Mouse (Mus musculus) kidney, adult 18-20 months (tissue): ENCODE results near the gene Gbp7.
"Not testable (repeated sequence)": the region's sequence is repeated elsewhere in the genome, so short reads cannot be mapped to it uniquely, and the experiment has no call there.

ENCODE experiments used
- DNase-seq: peaks from one replicate; pipeline ENCODE4 v3.0.0; 2021

Gene Gbp7

DNA sequence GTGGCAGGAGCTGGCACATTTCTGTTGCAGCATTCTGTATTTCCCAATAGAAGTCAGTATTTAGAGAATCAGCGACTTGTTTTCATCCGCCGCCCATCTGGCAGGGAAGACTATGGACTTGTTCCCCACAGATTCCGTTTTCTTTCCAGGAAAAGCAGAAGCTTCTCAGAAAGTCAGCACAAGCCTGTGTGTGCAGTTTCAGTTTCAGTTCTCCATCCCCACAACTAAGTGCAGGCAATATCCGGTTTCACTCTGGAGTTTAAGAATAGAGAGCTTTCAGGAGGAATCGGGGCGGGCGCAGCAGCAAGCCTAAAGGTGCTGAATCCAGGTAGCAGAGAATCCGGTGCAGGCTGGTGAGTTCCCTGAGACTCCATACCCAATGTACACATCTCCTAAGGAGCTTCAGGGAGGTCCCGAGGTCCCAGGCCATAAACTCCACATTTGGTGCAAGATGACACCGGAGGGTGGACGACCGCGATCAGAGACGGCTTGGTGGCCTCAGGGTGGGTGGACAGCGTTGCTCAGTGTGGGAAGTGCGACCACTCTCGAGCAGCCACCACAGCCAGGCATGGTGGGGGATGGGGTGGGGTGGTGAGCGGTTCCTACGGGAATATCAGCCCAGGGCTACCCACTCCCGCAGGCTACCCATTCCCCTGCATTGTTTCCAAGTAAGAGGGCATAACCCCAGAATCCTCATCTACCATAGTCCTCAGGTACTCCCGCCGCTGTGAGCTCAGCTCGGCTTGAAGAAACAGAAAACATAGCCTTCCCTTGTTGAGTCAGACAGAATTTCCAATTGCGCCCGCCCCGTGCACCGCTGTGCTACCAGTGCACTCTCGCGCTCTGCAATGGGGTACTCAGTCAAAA lies at the start of gene Gbp7:
Gene Gbp7, plus strand, starts transcription at position 256 of the 867 bp plus-strand sequence.
- peak; percentile 63 for DNase-seq

DNA sequence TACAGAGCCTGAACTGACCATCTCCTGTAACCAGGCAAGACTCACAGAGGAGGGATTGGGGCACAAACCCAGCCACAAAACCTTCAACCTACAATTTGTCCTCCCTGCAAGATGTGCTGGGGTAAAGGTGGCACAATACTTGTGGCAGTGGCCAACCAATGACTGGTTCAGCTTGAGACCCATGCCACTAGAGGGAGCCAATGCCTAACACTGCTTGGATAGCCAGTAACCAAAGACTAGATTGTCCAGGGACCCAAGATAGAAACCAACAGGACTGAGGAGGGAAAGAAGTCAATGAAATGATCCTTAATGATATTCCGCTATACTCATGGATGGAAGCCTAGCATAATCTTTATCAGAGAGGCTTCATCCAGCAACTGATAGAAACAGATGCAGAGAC lies 39.7 kb upstream of the Gbp7 start:
- peak; percentile 72 for DNase-seq

DNA sequence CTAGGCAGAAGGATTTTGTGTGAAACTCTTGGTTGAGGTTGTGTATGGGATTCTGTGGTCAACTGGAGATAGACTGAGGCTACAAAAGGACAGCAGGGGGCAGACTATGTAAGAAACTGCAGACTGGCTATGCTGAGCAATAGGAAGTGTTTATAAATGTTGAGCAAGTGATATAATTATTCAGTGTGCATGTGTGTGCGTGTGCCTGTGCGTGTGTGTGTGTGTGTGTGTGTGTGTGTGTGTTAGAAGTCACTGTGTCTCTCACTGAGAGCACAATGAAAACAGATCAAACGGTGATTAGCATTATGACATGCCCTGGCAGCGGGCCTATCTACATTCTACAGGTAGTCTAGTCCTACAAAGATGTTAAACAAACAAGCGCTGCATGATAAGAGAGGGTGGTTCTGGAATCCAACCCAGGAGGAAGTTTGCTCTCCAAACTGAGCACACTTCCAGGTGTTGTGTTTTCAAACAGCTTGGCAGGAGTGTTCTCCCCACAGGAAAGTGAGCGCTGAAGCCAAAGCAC lies 36.5 kb upstream of the Gbp7 start, which contains the start of gene Gbp5:
Gene Gbp5, plus strand, starts transcription at position 443 of the 526 bp plus-strand sequence.
- peak; percentile 71 for DNase-seq

DNA sequence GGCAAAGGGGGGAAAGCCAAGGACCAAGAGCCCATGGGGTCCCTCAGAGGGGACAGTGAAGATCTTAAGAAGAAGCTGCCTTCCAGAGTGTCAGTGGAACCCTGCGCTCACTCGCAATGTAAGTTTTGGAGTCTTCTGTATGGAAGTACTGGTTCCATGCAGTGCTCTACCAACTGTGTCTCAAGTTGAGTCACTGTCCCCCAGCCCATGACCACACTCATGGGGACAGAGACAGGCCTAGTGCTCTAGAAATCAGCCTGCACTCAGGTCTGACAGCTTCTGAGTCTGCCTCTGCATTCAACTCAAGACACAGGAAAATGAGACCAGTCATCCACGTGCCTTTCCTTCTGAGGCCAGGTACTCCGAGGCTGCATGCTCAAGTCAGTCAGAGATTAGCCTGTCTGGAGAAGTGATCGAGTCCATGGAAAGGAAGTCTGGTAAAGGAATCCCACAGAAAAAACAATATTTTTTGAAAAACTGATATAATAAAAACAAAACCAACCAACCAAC lies 34.9 kb upstream of the Gbp7 start:
- DNase-seq: no peak

DNA sequence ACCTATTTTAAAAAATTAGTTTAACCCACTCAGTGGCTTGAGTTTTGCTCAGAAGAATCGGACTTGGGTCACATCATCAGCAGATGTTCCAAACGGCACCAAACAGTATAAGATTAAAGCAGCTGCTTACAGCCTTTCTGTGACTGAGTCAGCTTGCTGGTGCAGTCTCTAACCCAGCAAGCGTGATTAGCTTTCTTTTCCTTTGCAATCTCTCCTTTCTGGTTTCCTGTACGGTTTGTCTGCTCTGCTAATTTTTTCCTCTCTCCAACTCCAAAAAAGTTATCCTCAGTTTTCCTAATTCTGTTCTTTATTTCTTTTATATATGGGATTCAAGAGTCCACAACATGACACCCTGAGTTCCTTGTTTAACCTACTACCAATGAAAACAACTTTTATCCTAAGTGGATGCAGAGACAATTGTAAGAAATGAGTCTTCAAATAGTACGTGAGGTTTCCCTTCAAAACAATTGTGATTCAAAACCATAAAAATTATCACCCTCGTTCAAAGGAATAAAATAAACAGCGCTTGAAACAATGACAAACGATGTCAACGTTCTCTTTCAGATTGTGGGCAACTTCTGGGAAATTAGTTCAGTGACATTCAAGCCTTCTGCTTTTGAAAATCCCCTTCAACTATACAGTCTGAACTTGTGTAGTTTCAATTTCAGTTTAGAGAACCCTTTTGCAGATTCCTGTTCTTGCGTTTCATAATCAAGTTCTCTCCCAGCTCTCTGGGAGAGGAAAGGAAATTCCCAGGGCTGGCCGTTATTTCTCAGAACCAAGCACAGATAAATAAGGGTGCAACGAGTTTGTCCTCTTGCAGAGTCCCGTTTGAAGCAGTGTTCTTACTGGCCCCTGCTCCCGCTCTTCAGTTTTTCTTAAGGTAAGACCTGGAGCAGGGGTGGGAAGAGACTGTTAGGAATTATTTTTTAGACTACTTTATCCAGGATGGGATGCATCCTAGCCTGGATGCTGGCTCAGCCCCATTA lies 33.7 kb upstream of the Gbp7 start:
- peak; percentile 46 for DNase-seq

DNA sequence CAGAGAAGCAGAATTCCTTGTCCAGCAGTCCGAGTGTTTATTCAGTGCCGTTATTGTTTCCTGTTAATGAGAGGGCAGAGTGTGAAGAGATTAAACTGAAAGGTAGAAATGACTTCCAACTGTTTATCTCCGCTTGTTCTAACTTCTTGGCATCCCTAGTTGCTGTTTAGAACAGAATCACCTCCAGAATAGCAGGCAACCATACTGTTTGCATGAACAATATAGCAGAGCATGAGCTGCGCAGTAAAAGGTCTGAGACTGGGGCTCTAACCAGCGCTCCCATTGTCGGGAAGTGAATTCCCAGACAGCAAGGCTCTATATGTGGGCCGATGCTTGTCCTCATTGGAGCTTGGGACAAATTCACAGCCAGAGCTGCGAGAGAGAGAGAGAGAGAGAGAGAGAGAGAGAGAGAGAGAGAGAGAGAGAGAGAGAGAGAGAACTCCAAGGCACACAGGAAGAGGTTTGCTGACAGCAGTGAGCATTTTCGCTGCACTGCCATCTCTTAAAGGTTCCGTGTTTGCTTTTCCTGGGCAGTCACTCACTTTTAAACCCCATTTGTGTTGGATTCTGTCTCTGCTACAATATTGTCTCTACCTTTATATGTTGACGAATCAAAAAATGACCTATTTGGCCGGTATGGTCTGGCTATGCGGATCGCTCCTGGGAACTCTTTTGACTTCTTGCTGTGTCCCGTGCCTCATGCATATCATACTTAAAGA lies 32.9 kb upstream of the Gbp7 start:
- no peak for DNase-seq

DNA sequence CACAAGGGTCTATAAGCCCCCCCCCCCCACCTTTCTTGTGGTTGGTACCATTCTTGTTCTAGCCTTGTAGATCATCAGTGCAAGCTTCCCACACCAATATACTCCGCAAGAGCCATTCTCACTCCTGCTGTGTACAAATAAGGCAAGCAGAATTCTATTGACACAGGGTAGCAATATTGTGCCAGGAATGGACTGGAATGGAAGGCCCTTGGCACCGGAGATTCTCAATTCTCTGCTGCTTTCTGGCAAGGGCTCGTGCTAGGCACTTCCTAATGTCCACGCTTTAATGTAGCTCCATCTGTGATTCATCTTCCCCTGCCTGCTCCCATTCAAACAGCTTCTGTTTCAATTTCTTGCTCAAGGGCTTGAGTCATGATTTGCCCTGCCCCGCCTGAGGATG lies 31.2 kb upstream of the Gbp7 start:
- no peak for DNase-seq

DNA sequence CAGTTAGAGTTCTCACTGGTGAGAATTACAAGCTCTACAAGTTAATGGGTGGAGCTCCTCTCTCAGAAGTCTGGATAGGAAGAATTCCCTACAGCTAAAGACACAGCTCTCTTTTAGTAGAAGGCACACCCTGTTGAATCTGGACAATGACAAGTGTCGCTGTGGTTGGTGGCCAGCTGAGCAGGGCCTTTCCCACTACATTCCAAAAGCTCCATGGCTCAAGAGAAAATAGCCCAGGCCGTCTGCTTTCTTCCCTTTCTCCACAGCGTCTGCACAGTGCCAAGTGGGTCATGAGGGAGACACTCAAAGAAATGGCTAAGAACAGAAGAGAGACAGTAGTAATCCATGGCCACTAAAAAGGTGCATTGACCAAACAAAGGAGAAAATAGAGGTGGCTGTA lies 2.0 kb upstream of the Gbp7 start:
- no peak for DNase-seq

DNA sequence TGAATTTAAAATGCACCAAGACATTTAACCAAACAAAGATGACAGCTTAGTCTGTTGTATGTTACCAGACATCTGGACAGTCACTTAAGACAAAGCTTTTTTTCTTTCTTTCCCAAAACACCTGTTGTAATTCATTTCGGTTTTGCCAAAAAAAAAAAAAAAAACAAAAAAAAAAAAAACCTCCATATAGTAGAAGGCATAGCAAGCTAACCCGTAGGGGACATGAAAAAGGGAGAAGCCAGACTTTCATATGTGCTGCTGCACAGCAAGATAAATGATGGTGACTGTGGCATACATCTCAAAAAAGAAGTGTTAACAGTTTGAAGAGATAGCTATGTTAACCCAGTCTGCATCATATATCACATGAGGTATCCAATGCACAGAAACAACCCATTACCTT lies 545 bp upstream of the Gbp7 start:
- no peak for DNase-seq

DNA sequence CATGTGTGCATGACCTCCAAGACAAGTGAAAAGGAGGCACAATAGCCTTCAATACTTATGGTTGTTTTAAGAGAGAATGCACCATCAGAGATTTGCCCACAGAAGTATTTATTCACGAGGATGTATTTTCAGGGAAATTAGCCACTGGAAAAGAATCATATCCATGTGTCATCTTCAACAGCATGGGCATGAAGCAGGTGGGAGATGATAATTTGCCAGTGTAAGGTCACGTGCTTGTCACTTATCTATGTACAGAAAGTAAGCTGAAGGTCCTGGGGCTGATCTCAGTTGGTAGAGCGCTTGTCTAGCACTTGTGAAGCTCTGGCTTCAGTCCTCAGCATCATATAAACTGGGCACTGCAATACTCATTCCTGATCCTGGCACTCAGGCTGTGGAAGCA lies 1.5 kb downstream of the Gbp7 start:
- no peak for DNase-seq

DNA sequence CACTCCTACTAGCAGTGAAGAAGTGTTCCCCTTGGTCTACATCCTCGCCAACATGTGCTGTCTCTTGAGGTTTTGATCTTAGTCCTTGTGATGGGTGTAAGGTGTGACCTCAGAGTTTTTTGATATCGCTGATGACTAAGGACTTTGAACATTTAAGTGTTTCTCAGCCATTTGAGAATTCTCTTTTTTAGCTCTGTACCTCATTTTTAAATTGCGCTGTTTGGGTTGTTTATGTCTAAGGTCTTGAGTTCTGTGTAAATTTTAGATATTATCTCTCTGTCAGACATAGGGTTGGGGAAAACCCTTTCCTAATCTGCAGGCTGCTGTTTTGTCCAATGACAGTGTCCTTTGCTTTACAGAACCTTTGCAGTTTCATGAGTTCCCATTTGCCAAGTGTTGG lies 3.0 kb downstream of the Gbp7 start:
- DNase-seq: no peak

DNA sequence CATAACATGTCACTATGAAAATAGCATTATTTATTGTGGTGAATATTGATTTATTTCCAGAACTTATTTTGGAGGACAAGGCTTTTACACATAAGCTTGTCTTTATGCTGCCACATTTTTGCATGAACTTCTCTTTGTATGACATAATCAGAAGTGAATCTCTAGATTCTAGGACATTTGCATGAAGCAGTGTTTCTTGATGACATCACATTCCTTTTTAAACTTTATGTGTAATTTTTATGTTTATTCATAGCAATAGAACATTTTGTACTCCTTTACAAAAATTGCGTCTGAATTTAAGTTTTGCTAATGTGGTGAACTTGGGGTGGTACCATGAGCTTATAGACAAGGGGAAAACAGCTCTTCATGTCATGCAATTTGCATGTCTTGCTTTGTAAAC lies 5.5 kb downstream of the Gbp7 start:
- DNase-seq: no peak

DNA sequence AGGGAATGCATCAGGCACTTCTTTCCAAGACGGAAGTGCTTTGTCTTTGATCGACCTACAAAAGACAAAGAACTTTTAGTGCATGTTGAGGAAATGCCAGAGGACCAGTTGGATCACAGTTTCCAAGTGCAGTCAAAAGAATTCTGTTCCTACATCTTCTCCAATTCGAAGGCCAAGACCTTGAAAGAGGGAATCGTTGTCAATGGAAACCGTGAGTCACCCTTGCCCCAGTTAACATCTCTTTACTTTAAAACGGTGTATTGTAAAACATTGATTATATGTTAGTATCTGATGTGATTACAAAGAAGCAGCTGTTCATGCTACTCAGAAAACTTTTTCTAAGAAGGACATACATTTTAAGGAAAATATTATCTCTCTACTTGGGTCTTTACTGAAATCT lies 11.2 kb downstream of the Gbp7 start:
- DNase-seq: no peak

DNA sequence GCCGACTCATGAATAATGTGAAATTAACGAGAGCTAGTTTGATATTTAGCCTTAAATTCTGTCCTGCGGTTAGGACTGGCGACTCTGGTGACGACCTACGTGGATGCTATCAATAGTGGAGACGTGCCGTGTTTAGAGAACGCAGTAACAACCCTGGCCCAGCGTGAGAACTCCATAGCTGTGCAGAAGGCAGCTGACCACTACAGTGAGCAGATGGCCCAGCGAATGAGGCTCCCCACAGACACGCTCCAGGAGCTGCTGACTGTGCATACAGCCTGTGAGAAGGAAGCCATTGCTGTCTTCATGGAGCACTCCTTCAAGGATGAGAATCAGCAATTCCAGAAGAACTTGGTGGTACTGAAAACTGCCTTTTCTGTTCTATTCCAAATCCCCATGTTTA lies 12.6 kb downstream of the Gbp7 start:
- DNase-seq: not testable (repeated sequence)

DNA sequence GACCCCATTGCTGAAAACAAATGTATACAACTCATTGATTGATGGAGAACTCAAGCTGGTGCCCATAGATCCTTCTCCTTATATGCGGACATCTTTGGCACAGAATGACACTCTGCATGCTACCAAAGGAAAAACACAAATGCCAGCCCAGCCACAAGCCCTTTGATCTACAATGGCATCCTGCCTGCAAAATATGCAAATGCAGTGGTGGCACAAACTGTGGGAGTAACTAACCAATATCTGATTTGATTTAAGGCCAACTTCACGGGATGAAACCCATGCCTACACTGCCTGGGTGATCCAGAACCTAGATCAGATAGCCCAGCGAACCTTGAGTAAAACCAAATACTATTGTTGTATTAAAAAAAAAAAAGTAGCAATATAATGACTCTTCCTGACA lies 16.5 kb downstream of the Gbp7 start:
- no peak for DNase-seq

DNA sequence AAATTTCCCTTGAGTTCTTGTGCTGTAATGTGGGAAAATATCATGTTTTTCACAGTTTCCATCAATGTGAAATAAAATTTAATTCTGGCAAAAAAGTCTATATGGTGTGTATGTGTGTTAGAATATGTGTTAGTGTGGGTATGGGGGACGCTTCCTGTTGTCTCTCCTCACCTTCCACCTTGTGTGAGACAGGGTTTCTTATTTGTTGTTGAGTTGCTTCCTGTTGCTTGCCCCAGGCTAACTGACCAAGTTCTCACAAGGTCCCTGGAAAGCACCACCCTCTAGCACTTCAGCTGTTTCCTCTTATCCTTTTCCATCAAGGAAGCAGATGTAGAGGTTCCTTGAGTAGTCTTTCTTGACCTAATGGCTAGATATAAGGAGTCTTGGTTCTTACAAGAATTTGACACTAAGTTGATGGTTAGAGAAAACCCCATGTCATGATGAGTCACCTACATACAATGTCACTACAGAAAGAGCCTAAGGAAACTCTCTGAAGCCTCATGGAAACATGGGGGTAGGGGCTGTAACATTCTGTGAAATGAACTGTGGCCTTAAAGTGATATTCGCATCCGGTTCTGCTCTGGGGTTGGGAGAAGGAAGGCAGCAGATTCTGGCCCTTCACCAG lies 20.0 kb downstream of the Gbp7 start:
- no peak for DNase-seq

DNA sequence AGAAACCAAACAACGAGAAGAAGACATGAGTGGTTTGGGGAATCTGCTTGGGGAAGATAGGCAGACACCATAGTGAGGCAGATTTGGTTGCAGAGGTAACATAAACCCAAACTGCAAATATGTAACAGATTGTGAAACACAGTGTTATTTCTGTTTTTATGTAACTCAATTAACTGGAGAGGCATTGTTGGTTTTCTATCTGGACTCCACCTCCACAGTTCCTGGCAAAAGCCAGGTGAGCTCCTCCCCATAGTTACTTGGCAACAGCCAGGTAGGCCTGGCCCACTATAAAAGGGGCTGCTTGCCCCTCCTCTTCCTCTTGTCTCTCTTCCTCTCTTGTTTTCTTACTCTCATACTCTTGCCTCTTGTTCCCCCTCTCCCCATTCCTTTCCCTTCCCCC lies 24.5 kb downstream of the Gbp7 start:
- no peak for DNase-seq

DNA sequence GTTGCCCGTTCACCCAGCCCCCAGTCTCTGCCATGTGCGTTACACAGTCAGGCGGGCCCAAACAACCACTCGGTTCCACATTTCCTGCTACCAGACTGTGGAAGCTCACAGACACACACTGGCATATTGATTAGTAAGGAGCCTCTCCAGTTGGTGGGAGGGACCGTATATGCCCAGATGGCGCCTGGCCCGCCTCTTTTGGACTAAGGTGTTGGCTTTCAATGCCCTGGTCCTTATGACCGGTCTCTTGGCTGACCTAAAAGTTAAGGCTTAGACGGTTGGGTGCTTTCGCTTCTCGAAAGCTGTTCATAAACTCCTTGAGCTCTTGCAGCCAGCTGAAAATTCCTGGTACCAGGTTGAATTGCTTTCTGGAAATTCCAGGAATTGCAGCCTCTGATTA lies 25.5 kb downstream of the Gbp7 start:
- DNase-seq: peak; percentile 52

DNA sequence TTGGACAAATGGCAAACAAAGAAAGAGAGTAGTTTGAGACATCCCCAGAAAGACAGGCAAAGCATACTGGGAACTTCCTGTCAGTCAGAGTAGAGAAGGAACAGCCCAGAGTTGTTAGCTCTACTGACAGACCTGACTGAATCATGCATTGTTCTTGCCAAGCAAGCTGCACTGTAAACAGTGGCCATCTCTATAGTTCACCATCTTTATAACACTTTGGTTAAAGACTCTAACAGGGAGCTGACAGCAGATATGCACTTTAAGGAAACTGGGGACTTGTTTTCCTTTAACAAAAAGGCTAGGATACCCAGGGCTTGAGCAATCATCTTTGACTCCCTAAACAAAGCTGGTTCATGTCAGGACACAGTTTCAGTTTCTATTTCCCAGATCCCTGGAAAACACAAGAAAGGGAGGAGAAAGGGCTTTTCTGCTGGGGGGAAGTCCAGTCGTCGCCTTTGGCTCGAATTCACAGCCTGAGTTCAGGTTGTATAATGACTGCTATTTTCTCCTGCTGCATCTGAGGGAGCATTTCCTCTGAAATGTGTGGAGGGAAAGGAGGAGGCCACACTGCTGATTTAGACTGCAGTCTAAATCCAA lies 29.6 kb downstream of the Gbp7 start, which contains the start of gene Gbp3:
Gene Gbp3, plus strand, starts transcription at position 395 of the 597 bp plus-strand sequence.
- DNase-seq: peak; percentile 47

DNA sequence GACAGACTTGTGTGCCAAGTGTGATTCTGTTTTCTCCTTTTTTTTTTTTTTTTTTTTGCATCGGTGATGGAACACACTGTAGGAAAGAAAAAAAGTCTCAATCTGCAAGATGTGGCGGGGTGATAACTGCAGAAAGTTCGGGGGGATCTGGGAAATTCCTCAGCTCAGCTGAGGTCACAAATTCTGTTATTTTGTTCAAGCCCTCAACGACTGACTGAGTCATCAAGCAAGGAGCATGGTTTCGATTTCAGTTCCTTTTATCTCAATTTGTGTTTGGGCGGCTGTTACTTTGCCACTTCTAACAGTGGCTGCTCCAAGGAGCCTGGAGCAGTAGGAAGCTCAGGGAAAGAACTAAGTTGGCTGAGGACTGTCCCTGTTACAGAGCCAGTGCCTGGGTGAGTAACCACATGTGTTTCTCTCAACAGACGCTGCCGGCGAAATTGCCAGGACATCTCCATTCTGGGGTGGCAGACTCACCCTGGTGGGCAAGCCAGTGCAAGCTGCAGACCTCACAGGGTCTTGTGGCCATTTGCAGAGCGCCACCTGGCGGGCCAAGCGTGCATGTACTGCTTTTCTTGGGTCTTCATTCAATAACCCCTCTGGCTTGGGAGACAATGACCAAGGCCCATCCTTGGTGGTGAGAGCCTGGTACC lies 30.3 kb downstream of the Gbp7 start:
- peak; percentile 90 for DNase-seq
